Mouse (Mus musculus): ENCODE results near the gene Tmem178b. TPM values are rescaled to one million over a fixed set of nuclear protein-coding genes. Genes with fewer than 3 reads are reported as not detected.

Tmem178b gene
- polyA plus RNA-seq, 1 experiment from 2014 or later = 43.8 TPM

DNA sequence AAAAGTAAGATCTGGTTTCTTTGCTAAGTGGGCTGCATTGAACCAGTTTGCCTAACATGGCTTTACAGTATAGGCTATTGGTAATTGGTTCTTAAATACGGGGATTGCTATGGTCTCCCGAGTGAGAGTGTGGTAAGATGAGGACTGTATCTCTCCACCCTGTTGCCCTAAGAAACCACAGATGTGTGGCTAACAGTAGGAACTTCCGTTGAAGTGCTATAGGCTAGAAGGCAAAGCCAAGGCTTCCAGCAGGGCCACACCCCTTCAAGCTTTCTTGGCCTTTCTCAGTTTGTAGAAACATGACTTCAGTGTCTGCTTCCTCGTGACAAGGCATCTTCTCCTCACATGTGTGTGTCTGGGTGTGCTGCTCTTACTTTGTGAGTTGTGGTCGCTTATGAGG, 427.6 kb downstream of the Tmem178b start:
- DNase-seq (ENCODE audit: low spot score) (no peak), ATAC-seq (ENCODE audit: low FRiP score) (no peak)
- H3K4me2 ChIP-seq (replicated peaks) = no peak overlapping the region
- no peak overlapping the region for H3K9ac ChIP-seq
- no peak overlapping the region for H3K27ac ChIP-seq
- no peaks in the 10 kb centered on the region for H3K9me3 ChIP-seq (ENCODE audit: control insufficient read depth, low read length)
- H3K4me1 ChIP-seq (replicated peaks; ENCODE audit: control insufficient read depth, insufficient read depth, low read length) = no peaks in the 10 kb centered on the region
- no peaks in the 10 kb centered on the region for H3K36me3 ChIP-seq (replicated peaks; ENCODE audit: control insufficient read depth, insufficient read depth)
- H3K27me3 ChIP-seq (ENCODE audit: control insufficient read depth, insufficient read depth, low read length) = no peaks in the 10 kb centered on the region
- no peak overlapping the region for H3K4me3 ChIP-seq (replicated peaks; ENCODE audit: low read length)
- WGBS = 82% methylated on average over 5 of the region's 5 CpGs

GRCm38 (mm10) chr6:40303379-40303778, 430.3 kb downstream of the Tmem178b start:
- Histone ChIP-seq H3K36me3 (replicated peaks; ENCODE audit: control insufficient read depth, insufficient read depth) (no peaks in the 10 kb centered on the region), H3K4me2 (replicated peaks) (no peak overlapping the region), H3K9ac (no peak overlapping the region), H3K9me3 (ENCODE audit: control insufficient read depth, low read length) (no peaks in the 10 kb centered on the region), H3K4me3 (replicated peaks; ENCODE audit: low read length) (no peak overlapping the region), H3K27ac (no peak overlapping the region), H3K27me3 (ENCODE audit: control insufficient read depth, insufficient read depth, low read length) (no peaks in the 10 kb centered on the region), H3K4me1 (replicated peaks; ENCODE audit: control insufficient read depth, insufficient read depth, low read length) (no peaks in the 10 kb centered on the region)
- DNase-seq (ENCODE audit: low spot score) = peak; percentile 84
- peak; percentile 83 for ATAC-seq (ENCODE audit: low FRiP score)
- 12% methylated on average over 6 of the region's 6 CpGs for WGBS

Other genes with a start within 250 kb of the Tmem178b start
- gene Braf, start 147.8 kb upstream of the Tmem178b start, polyA plus RNA-seq (2014; fragmentation: Nextera tagmentation; extraction: Ambion mirVana) = 28.0 and 28.3 TPM in 2 replicates
- gene Mrps33, start 62.3 kb upstream of the Tmem178b start, polyA plus RNA-seq (2014; fragmentation: Nextera tagmentation; extraction: Ambion mirVana) = 169 and 225 TPM in 2 replicates

Measured in hindbrain, embryonic 14.5 days (tissue).